Mouse (Mus musculus): ENCODE results near the gene Gria1.

The Gria1 gene

DNA sequence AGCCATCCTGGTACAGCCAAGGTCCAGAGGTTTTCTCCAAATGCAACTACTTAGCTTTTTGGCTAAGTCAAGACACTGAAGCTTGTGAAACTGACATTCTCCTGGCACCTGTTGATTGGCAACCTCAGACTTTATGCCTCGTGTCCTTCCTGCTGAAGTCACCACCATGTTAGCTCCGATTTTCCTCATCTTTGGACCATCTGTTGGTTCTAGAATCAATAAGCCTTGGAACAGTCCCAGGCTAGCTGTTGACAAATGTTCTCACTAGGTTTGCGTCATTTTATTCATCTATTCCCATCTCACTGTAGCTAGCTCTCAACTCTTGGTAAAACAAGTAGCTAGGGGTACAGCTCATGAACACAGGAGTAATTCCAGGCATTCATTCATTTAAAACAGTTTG lies 51.3 kb downstream of the Gria1 start:
- DNase-seq (ENCODE audit: low spot score) = no peak

DNA sequence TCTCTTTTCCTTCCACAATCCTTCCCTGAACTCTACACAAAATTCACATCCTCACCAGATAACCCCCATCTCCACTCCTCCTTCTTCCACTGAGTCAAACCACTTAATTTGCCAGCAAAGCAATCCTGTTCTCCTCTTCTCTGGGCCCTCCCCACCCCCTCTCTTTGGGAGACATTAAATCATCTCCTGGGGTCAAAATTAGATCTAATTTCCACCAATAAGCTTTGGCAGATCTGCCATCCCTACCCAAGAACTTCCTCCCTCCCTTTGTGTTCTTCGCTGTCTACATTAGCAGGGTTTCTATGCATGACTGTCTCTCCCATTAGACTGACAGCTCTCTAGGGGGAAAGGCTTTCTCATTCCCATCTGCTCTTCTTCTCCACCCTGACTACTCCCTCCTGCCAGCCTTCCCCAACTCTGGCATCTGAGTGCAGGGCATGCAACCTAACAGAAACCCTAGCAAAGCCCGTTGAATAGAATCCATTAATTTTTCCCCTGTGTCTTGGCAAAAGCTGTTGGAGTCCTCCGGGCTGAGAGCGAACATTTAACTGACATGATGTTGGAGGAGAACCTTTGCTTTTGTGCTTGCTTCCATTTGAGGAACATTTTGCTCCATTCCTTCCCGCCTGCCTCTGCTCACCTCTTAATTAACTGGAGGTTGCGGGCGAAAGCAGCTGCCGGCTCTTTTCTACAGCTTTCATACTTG lies 59.2 kb downstream of the Gria1 start:
- DNase-seq (ENCODE audit: low spot score) = no peak

DNA sequence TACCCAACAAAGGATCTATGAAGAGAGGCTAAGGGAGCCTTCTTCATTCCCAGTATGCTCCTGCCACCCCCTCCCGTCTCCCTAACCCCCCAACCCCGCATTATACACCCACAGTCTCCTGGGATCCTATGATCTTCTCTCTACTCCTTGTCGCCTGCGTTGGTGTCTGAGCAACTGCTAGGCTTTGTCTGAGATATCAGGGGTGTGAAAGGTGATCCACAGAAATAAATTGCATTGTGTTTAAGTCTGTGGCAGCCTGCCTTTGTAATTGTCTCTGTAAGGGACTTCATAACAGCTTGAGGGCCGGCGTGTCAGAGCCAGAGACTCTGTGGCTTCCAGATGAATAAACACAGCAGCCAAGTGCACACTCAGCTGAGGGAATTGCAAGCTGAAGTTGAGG lies 61.0 kb downstream of the Gria1 start:
- no peak for DNase-seq (ENCODE audit: low spot score)

DNA sequence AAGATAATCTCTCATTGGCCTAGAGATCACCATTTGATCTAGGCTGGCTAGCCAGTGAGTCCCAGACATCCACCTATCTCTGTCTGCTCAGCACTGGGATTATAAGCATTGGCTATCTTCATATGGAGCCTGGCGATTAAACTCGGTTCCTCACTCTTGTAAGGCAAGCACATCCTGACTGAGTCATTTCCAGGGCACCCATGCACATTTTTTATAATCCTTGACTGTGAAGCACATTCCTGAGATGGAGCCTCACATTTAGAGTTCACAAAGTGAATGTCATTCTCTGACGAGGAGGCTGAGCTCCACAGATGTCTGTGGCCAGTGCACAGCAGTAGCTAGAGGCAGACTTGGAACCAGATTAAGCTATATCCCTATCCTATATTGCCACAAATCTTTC lies 68.2 kb downstream of the Gria1 start:
- DNase-seq (ENCODE audit: low spot score) = no peak

GRCm38 (mm10) chr11:57089527-57089926 lies 78.3 kb downstream of the Gria1 start:
- no peak for DNase-seq (ENCODE audit: low spot score)

GRCm38 (mm10) chr11:57090705-57091104 lies 79.5 kb downstream of the Gria1 start:
- no peak for DNase-seq (ENCODE audit: low spot score)

DNA sequence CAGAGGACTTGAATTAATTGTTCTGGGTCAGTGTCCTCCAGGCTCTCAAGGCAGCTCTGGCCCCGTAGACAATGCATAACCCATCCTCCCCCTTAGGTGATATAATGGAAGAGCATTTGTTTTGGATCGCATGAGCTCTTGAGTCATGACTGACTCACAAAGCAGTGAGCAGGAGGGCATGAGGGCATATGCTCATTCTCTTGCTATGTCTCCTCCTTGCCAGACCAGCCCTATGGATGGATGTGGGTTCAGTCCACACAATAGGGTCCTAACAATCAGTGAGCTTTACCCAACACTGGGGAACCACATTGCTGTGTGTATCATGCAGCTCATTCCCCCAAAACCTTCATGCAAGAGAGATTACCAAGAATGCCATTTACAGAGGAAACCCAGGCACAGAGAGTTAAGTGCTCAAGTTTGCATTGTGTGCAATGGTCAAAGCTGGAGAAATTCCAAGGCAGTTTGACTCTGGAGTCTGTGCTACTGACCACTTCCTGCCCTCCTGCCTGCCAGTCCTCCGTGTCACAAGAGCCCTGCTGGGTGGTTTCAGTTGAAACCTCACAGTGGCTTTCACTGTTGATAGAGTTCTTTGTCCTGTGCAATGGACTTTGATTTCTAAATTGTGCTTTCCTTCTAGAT lies 80.2 kb downstream of the Gria1 start:
- DNase-seq (ENCODE audit: low spot score) = no peak

GRCm38 (mm10) chr11:57100491-57100890 lies 89.3 kb downstream of the Gria1 start:
- no peak for DNase-seq (ENCODE audit: low spot score)

DNA sequence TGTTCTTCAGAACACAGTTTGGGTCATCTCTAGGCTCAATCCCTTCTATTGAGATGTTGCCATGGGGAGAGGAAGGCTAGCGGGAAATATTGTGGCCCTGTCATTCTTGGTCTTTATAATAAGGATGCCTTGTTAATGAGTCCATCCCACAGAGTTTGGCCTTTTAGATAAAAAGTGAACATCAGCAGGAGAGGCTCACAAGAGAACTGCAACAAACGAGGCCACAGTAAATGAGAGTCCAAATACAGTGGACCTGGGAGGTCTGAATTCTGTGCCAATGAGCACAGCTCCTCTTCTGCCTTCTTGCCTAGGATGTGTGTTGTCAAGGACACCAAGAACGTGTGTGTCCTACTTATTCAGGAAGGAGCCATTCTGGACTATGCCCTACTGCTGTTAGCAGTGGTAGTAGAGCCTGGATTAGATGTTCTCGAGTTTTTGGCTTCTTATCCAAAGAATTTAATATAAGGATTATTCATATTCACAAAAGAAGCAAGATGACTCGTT lies 92.6 kb downstream of the Gria1 start:
- no peak for DNase-seq (ENCODE audit: low spot score)

DNA sequence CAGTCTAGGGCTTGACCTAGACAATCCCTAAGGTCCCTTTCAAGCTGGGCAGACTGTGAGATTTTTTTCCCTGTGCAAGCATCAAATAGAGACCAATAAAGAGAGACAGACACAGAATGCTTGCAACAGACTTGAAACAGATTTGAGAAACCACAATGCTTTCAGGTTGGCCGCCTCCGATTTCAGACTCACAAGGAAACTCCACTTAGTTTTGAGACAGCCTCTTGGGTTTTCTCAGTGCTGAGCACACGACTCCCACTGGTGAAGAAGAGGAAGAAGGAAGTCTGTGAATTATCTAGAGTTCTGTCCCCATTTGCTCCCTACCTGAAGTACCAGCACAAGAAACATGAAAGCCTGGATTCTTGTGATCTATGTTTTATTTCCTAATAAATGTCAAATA lies 94.5 kb downstream of the Gria1 start:
- no peak for DNase-seq (ENCODE audit: low spot score)

DNA sequence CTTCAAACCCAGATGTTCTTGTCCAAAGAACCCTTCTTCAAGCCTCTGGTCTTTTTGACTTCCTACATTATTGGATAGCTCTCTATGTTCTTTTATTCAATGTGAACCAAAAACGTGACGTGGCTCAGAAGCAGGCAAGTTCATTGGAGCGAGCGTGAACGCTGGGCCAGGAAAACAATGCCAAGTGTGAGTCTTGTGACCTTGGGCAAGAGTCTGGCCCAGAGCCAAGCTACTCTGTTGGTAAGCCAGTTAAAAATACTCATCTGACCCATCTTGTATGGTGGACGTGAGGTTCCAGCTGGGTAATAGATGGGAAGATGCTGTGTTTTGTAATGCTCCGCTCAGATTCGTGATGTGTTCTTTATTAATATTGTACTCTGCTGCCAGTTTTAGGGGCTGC lies 101.2 kb downstream of the Gria1 start:
- DNase-seq (ENCODE audit: low spot score) = no peak

DNA sequence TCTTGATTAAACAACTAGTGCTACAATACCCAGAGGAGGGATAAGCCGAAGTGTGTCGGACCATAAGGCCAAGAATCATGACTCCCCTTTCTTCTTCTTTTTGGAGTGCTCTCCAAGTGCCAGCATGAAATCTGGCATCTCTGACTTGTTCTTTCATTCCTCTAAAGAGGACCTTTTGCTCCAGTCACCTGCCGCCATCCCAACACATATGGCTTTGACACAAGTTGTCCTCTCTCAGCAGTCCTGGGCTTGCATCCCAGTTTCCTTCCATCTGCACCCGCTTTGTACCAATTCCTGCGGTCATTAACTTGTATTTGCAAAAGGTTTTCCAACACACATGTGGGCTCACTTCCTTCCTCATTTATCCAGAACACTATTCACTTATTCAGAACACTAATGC lies 103.2 kb downstream of the Gria1 start:
- DNase-seq (ENCODE audit: low spot score) = no peak

GRCm38 (mm10) chr11:57127066-57127465 lies 115.9 kb downstream of the Gria1 start:
- no peak for DNase-seq (ENCODE audit: low spot score)

- DNase-seq (ENCODE audit: low spot score) = no peak
Observed at GRCm38 (mm10) chr11:57140162-57140780, 129.1 kb downstream of the Gria1 start.

- no peak for DNase-seq (ENCODE audit: low spot score)
Observed at GRCm38 (mm10) chr11:57143681-57144080, 132.5 kb downstream of the Gria1 start.

GRCm38 (mm10) chr11:57145192-57145591 lies 134.0 kb downstream of the Gria1 start:
- DNase-seq (ENCODE audit: low spot score) = no peak

GRCm38 (mm10) chr11:57145704-57146103 lies 134.5 kb downstream of the Gria1 start:
- DNase-seq (ENCODE audit: low spot score) = no peak

- no peak for DNase-seq (ENCODE audit: low spot score)
Observed at GRCm38 (mm10) chr11:57151674-57152073, 140.5 kb downstream of the Gria1 start.

DNA sequence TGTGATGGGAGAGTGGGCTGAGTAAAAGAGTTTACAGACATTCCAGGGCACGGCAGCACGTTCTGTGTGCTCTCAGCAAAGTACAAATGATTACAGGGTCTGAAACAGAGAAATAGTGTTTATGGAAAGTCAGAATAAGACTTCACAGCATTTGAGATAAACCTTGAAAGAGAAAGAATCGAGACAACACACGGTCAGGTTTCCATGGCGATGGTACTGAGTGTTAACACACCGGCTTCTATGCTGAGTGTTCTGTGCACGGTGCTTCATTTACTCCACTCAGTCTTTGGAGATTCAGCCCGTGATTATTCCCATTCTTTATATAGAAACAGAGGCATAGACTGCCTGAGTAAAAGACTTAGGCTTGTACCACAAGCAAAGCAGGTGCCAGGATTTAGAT lies 143.8 kb downstream of the Gria1 start:
- no peak for DNase-seq (ENCODE audit: low spot score)

DNA sequence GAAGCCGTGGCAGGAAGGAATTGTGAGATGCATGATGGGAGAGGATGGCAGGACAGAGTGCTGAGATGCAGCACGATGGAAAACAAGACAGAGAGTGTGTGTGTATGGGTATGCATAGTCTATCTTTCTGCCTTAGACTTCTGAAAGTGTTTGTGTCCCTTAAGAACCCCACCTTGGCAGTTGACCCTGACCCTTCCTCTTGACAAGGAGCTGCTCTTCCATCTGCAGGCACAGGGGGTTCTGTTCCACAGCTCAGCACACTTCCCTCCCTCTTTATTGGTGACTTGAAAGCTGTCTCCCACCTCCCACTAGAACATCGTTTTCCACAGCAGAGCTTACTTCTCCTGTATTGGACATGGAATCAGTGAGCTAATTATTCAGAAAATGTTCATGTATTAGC lies 148.2 kb downstream of the Gria1 start:
- no peak for DNase-seq (ENCODE audit: low spot score)

- no peak for DNase-seq (ENCODE audit: low spot score)
Observed at GRCm38 (mm10) chr11:57160076-57160475, 148.9 kb downstream of the Gria1 start.

GRCm38 (mm10) chr11:57162931-57163330 lies 151.7 kb downstream of the Gria1 start:
- DNase-seq (ENCODE audit: low spot score) = no peak

GRCm38 (mm10) chr11:57170058-57170457 lies 158.9 kb downstream of the Gria1 start:
- DNase-seq (ENCODE audit: low spot score) = no peak
